Mouse (Mus musculus): Measurements from ENCODE around the gene Decr2. TPM values are rescaled to one million over a fixed set of nuclear protein-coding genes. Genes with fewer than 3 reads are reported as not detected.

The Decr2 gene
- polyA plus RNA-seq, 2 experiments = 19.0 to 32.5 TPM

DNA sequence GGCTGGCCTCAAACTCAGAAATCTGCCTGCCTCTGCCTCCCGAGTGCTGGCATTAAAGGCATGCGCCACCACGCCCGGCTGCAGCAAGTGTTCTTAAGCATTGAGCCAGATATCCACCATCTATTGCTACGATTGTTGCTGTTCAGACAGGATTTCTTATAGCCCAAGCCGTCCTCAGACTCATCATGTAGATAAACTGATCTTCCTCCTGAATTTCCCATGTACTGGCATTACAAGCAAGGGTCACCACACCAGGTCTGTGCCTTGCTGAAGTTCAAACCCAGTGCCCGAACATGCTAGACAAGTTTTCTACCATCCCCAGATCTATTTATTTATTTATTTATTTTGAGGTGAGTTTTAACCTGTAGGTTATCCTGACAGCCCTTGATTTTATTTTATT is 8.3 kb upstream of the Decr2 start:
- H3K36me3 ChIP-seq (ENCODE audit: control insufficient read depth, insufficient read depth, low read length) = no peaks in the 10 kb centered on the region
- WGBS = 90% methylated on average over 7 of the region's 7 CpGs
- no peaks in the 10 kb centered on the region for H3K9me3 ChIP-seq (ENCODE audit: control insufficient read depth, low read length)
- no peak overlapping the region for H3K27ac ChIP-seq (replicated peaks; ENCODE audit: low read depth, low read length)
- DNase-seq (ENCODE audit: low spot score) (no peak), ATAC-seq (ENCODE audit: low FRiP score, low read depth) (no peak)
- H3K4me3 ChIP-seq (replicated peaks; ENCODE audit: low read length) = no peak overlapping the region
- no peak overlapping the region for H3K9ac ChIP-seq (ENCODE audit: low read depth, low read length, severe bottlenecking)
- TF ChIP-seq POLR2A (IDR thresholded peaks at IDR 0.05; ENCODE audit: borderline replicate concordance, extremely low read depth, insufficient read depth, insufficient read length) = no peak
- no peaks in the 10 kb centered on the region; the same call in 1 of the 2 replicates for H3K4me1 ChIP-seq (ENCODE audit: control insufficient read depth, insufficient read depth, low read length)
- no peaks in the 10 kb centered on the region for H3K27me3 ChIP-seq (ENCODE audit: control insufficient read depth, insufficient read depth, low read length)
- H3K4me2 ChIP-seq (replicated peaks; ENCODE audit: low read depth, low read length, severe bottlenecking) = no peak overlapping the region

DNA sequence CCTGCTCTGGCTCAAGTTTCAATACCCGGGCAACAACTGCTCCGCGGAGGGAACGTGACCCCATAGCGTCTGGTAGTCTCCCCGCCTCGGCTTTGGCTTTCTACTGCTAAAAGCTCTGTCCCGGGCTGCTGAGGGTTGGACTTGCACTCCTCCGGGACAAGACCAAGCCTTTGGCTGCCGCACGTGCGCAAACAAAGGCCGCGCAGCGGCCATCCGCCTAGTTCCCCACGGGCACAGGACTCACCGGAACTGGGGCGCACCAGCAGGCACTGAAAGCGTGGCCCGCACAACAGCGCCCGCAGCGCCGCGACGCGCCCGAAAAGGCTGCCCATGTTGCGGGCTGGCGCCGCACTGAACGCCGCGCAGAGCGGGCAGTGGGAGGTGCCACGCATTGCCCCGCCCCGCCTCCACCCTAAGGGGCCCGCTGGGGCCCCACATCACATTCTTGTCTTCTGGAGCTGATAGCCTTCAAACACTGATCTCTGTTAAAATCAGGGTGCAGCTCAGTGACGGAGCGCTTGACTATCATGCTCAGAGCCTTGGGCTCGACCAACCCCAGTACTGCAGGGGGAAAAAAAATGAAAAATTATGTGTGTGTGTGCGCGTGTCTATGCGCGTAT is 5.1 kb upstream of the Decr2 start, which contains the start of gene Nme4:
TSS of gene Nme4 (minus strand) at position 482 of the 620 bp plus-strand sequence.
- H3K4me2 ChIP-seq (replicated peaks; ENCODE audit: low read depth, low read length, severe bottlenecking) = peak within 1 kb of the TSS; percentile 77
- no peaks in the 10 kb centered on the region; the same call in 1 of the 2 replicates for H3K4me1 ChIP-seq (ENCODE audit: control insufficient read depth, insufficient read depth, low read length)
- peak; percentile 80; the same call in 1 of the 2 replicates for TF ChIP-seq POLR2A (IDR thresholded peaks at IDR 0.05; ENCODE audit: borderline replicate concordance, extremely low read depth, insufficient read depth, insufficient read length)
- ATAC-seq (ENCODE audit: low FRiP score, low read depth) (peak; percentile 80), DNase-seq (ENCODE audit: low spot score) (peak; percentile 49)
- peak within 1 kb of the TSS; percentile 86 for H3K9ac ChIP-seq (ENCODE audit: low read depth, low read length, severe bottlenecking)
- H3K9me3 ChIP-seq (ENCODE audit: control insufficient read depth, low read length) = no peaks in the 10 kb centered on the region
- H3K36me3 ChIP-seq (ENCODE audit: control insufficient read depth, insufficient read depth, low read length) = 0 out of 2 replicates have a peak, but pooled peaks cover 10% of the 10 kb centered on the region
- peak within 1 kb of the TSS; percentile 67 for H3K27ac ChIP-seq (replicated peaks; ENCODE audit: low read depth, low read length)
- WGBS = 3% methylated on average over 44 of the region's 47 CpGs
- no peaks in the 10 kb centered on the region for H3K27me3 ChIP-seq (ENCODE audit: control insufficient read depth, insufficient read depth, low read length)
- H3K4me3 ChIP-seq (replicated peaks; ENCODE audit: low read length) = peak within 1 kb of the TSS; percentile 64

DNA sequence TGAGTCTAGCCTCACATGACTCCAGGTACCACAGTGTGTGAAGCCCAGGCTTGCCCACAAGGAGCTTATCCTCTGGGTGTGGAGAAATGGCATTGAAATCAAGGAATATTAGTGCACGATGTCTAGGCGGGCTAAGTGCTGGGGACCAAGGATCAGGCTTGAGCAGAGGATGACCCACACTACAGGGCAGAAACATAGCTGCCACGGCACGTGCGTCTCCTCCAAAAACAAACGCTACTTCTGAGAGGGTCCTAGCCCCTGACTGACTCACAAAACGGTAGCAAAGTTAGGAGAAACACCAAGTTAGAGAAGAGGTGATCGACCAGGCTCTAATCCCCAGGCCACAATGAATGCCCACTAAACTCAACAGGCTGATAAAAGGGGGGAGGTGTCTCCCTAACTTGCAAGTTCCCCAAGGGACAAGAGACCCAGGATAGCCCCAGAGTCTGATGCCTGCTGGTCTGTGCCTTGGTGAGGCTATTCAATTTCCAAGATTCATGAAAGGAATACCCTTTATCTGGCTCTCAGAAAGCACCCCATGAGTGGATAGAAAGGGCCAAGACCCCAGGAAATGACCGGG is 4.5 kb upstream of the Decr2 start:
- Histone ChIP-seq H3K4me3 (replicated peaks; ENCODE audit: low read length) (peak overlapping the region; percentile 64), H3K36me3 (ENCODE audit: control insufficient read depth, insufficient read depth, low read length) (0 out of 2 replicates have a peak, but pooled peaks cover 10% of the 10 kb centered on the region), H3K9me3 (ENCODE audit: control insufficient read depth, low read length) (no peaks in the 10 kb centered on the region), H3K4me1 (ENCODE audit: control insufficient read depth, insufficient read depth, low read length) (no peaks in the 10 kb centered on the region; the same call in 1 of the 2 replicates), H3K9ac (ENCODE audit: low read depth, low read length, severe bottlenecking) (peak overlapping the region; percentile 86), H3K27ac (replicated peaks; ENCODE audit: low read depth, low read length) (peak overlapping the region; percentile 67; the same call in 1 of the 2 replicates), H3K27me3 (ENCODE audit: control insufficient read depth, insufficient read depth, low read length) (no peaks in the 10 kb centered on the region), H3K4me2 (replicated peaks; ENCODE audit: low read depth, low read length, severe bottlenecking) (peak overlapping the region; percentile 77)
- 22% methylated on average over 9 of the region's 9 CpGs for WGBS
- TF ChIP-seq POLR2A (IDR thresholded peaks at IDR 0.05; ENCODE audit: borderline replicate concordance, extremely low read depth, insufficient read depth, insufficient read length) = no peak
- no peak for ATAC-seq (ENCODE audit: low FRiP score, low read depth)
- no peak for DNase-seq (ENCODE audit: low spot score)

DNA sequence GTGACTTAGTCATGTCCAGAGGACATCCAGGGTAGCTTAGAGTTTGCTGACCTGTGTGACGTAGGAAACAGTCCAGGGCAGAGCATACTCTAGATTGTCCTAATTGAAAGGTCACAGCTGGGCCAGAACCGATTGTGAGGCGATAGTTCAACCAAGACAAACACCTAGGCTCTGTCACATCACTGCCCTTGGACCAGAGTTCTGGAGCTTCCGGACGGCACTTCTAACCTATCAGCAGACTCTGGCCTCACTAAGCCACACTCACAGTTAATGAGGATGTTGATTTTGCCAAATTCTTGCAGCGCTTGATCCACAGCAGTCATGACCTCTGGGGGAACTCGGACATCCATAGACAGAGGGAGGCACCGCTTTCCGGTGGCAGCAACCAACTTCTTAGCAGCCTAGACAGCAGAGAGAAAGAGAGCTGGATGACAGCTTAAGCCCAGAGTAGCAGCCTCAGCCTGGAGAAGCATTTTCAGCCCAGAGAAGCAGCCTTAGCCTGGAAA is 3.0 kb downstream of the Decr2 start:
- TF ChIP-seq POLR2A (IDR thresholded peaks at IDR 0.05; ENCODE audit: borderline replicate concordance, extremely low read depth, insufficient read depth, insufficient read length) = no peak
- H3K4me1 ChIP-seq (ENCODE audit: control insufficient read depth, insufficient read depth, low read length) = no peaks in the 10 kb centered on the region
- no peak overlapping the region for H3K4me3 ChIP-seq (replicated peaks; ENCODE audit: low read length)
- WGBS = 91% methylated on average over 9 of the region's 9 CpGs
- peaks cover 11% of the 10 kb centered on the region; the same call in 1 of the 2 replicates for H3K36me3 ChIP-seq (ENCODE audit: control insufficient read depth, insufficient read depth, low read length)
- no peak overlapping the region for H3K9ac ChIP-seq (ENCODE audit: low read depth, low read length, severe bottlenecking)
- H3K27ac ChIP-seq (replicated peaks; ENCODE audit: low read depth, low read length) = no peak overlapping the region
- no peaks in the 10 kb centered on the region for H3K27me3 ChIP-seq (ENCODE audit: control insufficient read depth, insufficient read depth, low read length)
- DNase-seq (ENCODE audit: low spot score) (no peak), ATAC-seq (ENCODE audit: low FRiP score, low read depth) (no peak)
- no peaks in the 10 kb centered on the region for H3K9me3 ChIP-seq (ENCODE audit: control insufficient read depth, low read length)
- no peak overlapping the region for H3K4me2 ChIP-seq (replicated peaks; ENCODE audit: low read depth, low read length, severe bottlenecking)

DNA sequence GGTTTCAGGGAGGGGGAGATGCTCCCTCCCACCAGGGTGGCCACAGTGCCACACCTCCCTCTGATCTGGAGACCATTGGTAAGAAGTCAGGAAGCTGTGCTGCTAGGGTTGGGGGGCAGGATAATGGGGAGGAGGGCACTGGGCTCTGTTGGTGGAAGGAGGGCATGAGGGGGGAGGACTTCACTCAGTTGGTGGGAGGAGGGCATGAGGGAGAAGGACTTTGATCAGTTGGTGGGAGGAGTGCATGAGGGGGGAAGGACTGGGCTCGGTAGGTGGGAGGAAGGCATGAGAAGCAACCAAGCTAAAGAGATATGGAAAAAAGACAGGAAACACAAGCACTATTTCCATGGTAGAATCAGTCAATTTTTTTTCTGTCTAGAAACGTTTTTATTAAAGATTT is 9.3 kb downstream of the Decr2 start:
- H3K27me3 ChIP-seq (ENCODE audit: control insufficient read depth, insufficient read depth, low read length) = no peaks in the 10 kb centered on the region
- H3K4me2 ChIP-seq (replicated peaks; ENCODE audit: low read depth, low read length, severe bottlenecking) = no peak overlapping the region
- ATAC-seq (ENCODE audit: low FRiP score, low read depth) (no peak), DNase-seq (ENCODE audit: low spot score) (no peak)
- 49% methylated on average over 2 of the region's 2 CpGs for WGBS
- TF ChIP-seq POLR2A (IDR thresholded peaks at IDR 0.05; ENCODE audit: borderline replicate concordance, extremely low read depth, insufficient read depth, insufficient read length) = no peak
- H3K36me3 ChIP-seq (ENCODE audit: control insufficient read depth, insufficient read depth, low read length) = peaks cover 5% of the 10 kb centered on the region; the same call in 1 of the 2 replicates
- no peak overlapping the region for H3K9ac ChIP-seq (ENCODE audit: low read depth, low read length, severe bottlenecking)
- H3K4me3 ChIP-seq (replicated peaks; ENCODE audit: low read length) = no peak overlapping the region
- no peaks in the 10 kb centered on the region for H3K4me1 ChIP-seq (ENCODE audit: control insufficient read depth, insufficient read depth, low read length)
- H3K9me3 ChIP-seq (ENCODE audit: control insufficient read depth, low read length) = no peaks in the 10 kb centered on the region
- H3K27ac ChIP-seq (replicated peaks; ENCODE audit: low read depth, low read length) = no peak overlapping the region
